Mouse (Mus musculus) G1E-ER4 (cell line): ENCODE results near the gene Gm17783. TPM values are rescaled to one million over a fixed set of nuclear protein-coding genes. Genes with fewer than 3 reads are reported as not detected.

ENCODE experiments used
- GATA1 ChIP-seq: IDR thresholded peaks from one replicate; pipeline ENCODE4 v1.8.0; 2012; ENCODE audit warnings: low read length, inconsistent platforms
- polyA plus RNA-seq: library from polyadenylated mRNA; stranded (reverse); fragments of >175 nt; gene quantifications from 2 replicates; pipeline ENCODE4 v1.2.3, GENCODE M21; 2012

Gm17783 gene
- polyA plus RNA-seq, result not detected in 2 replicates

GRCm38 (mm10) chr16:45531950-45532349 lies at the start of gene Gm17783:
TSS of gene Gm17783 (minus strand) at chr16:45532050.
- no peak for TF ChIP-seq GATA1

- TF ChIP-seq GATA1, result no peak
These were observed 48.0 kb upstream of the Gm17783 start for GRCm38 (mm10) chr16:45579883-45580282.

- TF ChIP-seq GATA1, result no peak
These were observed 40.5 kb upstream of the Gm17783 start for GRCm38 (mm10) chr16:45572307-45572706.

- no peak for TF ChIP-seq GATA1
These were observed 29.9 kb upstream of the Gm17783 start for GRCm38 (mm10) chr16:45561747-45562146.

- no peak for TF ChIP-seq GATA1
These were observed 19.7 kb upstream of the Gm17783 start for GRCm38 (mm10) chr16:45551579-45551978.

GRCm38 (mm10) chr16:45547982-45548381 lies 16.1 kb upstream of the Gm17783 start:
- no peak for TF ChIP-seq GATA1

GRCm38 (mm10) chr16:45544341-45544740 lies 12.5 kb upstream of the Gm17783 start:
- TF ChIP-seq GATA1, result no peak

- no peak for TF ChIP-seq GATA1
These were observed 10.3 kb upstream of the Gm17783 start for GRCm38 (mm10) chr16:45542108-45542507.

GRCm38 (mm10) chr16:45535009-45535408 lies 3.2 kb upstream of the Gm17783 start, which contains the start of gene Slc9c1:
TSS of gene Slc9c1 (plus strand) at chr16:45535309.
- no peak for TF ChIP-seq GATA1

- TF ChIP-seq GATA1, result no peak
These were observed 6.3 kb downstream of the Gm17783 start for GRCm38 (mm10) chr16:45525551-45525950.

- no peak for TF ChIP-seq GATA1
These were observed 36.5 kb downstream of the Gm17783 start for GRCm38 (mm10) chr16:45495326-45495725.

- TF ChIP-seq GATA1, result no peak
These were observed 38.9 kb downstream of the Gm17783 start, which contains the start of gene Gm609 for GRCm38 (mm10) chr16:45492927-45493326. TSS of gene Gm609 (minus strand) at chr16:45492969.

GRCm38 (mm10) chr16:45476991-45477390 lies 54.9 kb downstream of the Gm17783 start:
- no peak for TF ChIP-seq GATA1

Other genes starting within 250 kb of the Gm17783 start
- gene Cd200, start 123.0 kb downstream of the Gm17783 start, polyA plus RNA-seq, result not detected in 2 replicates
- not detected in 2 replicates for gene Gm609, start 39.1 kb downstream of the Gm17783 start, polyA plus RNA-seq
- not detected in 2 replicates for gene Slc9c1, start 3.3 kb upstream of the Gm17783 start, polyA plus RNA-seq
- gene Gcsam, start 78.3 kb upstream of the Gm17783 start, polyA plus RNA-seq, result not detected in 2 replicates
- gene BC016579, start 122.0 kb upstream of the Gm17783 start, polyA plus RNA-seq, result not detected in 2 replicates
- 0.02 and 0.03 TPM in 2 replicates for gene Tmprss7, start 161.6 kb upstream of the Gm17783 start, polyA plus RNA-seq
- not detected in 2 replicates for gene Tagln3, start 192.6 kb upstream of the Gm17783 start, polyA plus RNA-seq
- gene Abhd10, start 210.9 kb upstream of the Gm17783 start, polyA plus RNA-seq, result 3.2 and 5.0 TPM in 2 replicates